Mouse (Mus musculus) megakaryocyte, embryonic 14.5 days (primary cell): Measurements from ENCODE around the gene Crocc.

Experiments used
- FLI1 ChIP-seq: IDR thresholded peaks from 2 replicates; pipeline ENCODE4 v1.6.1; 2012; ENCODE audit warnings: low read length, inconsistent platforms, mixed read lengths
- GATA1 ChIP-seq: IDR thresholded peaks from 3 replicates; pipeline ENCODE4 v1.6.1; 2012; ENCODE audit warnings: mixed read lengths, low read length, inconsistent platforms, borderline replicate concordance

GRCm38 (mm10) chr4:141053138-141053537, 7.2 kb downstream of the Crocc start:
- TF ChIP-seq GATA1 (no peak), FLI1 (no peak)
